Mouse (Mus musculus): ENCODE measurements around the gene Cyp2c23. TPM values are rescaled to one million over a fixed set of nuclear protein-coding genes. Genes with fewer than 3 reads are reported as not detected.

Cyp2c23 gene
- polyA plus RNA-seq, 1 experiment from 2014 or later = not detected

DNA sequence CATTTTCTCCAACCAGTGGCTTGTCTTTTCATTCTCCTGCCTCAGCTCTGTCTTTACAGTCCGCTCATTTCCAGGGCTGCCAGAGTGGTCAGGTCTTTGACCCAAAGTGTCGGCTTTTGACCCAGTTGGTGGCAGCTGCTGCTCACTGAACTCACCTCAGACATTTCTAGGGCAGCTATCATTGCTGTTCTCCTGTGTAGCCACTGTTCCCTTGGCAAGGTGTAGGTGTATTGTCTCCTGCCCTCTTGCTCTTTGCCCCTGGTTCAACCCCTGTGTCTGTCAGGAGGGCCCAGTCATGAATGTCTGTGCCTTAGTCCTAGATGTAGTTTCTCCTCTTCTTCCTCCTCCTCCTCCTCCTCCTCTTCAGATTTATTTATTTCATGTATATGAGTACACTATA is 24.7 kb downstream of the Cyp2c23 start:
- no peaks in the 10 kb centered on the region for H3K36me3 ChIP-seq (ENCODE audit: control insufficient read depth, insufficient read depth, low read length)
- 89% methylated on average over 2 of the region's 2 CpGs for WGBS
- H3K27me3 ChIP-seq (ENCODE audit: control insufficient read depth, insufficient read depth, low read length) = peaks cover 4% of the 10 kb centered on the region; the same call in 1 of the 2 replicates
- no peaks in the 10 kb centered on the region for H3K9me3 ChIP-seq (ENCODE audit: control insufficient read depth, low read length)
- H3K27ac ChIP-seq (replicated peaks in 1 of 2; ENCODE audit: control insufficient read depth in 1 of 2, insufficient read depth in 1 of 2, low read depth in 2 of 2, low read length in 2 of 2) = no peak overlapping the region
- H3K9ac ChIP-seq (ENCODE audit: low read length) = no peak overlapping the region
- H3K4me1 ChIP-seq (ENCODE audit: control insufficient read depth in 2 of 2, insufficient read depth in 2 of 2, low read length in 2 of 2) = no peaks in the 10 kb centered on the region
- no peak overlapping the region for H3K4me3 ChIP-seq (ENCODE audit: control insufficient read depth in 1 of 2, insufficient read depth in 1 of 2, low read depth in 1 of 2, low read length in 2 of 2)
- H3K4me2 ChIP-seq (ENCODE audit: low read length) = no peak overlapping the region
- no peak for ATAC-seq (ENCODE audit: insufficient number of reproducible peaks, insufficient read depth, low FRiP score, low read depth)

DNA sequence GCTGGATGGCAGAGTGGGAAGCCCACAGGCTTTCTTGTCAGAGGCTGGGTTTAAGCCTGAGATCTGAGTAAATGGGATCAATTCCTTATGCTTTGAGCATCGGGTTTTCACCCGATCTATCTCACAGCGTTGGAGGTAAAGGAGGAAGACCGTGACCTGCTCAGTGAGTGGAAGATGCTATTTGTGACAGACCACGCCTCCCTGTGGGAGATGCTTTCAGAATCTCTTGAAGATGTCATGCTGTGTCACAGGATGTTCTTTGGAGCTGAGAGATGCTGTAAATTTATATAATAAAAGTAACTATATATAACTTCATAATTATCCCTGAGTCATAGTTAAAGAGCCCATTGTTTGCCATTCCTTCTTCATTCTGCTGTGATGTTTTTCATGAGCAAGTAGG is 28.3 kb downstream of the Cyp2c23 start:
- H3K4me1 ChIP-seq (ENCODE audit: control insufficient read depth in 2 of 2, insufficient read depth in 2 of 2, low read length in 2 of 2) = no peaks in the 10 kb centered on the region; a peak in 1 of 4 replicates
- no peaks in the 10 kb centered on the region for H3K36me3 ChIP-seq (ENCODE audit: control insufficient read depth, insufficient read depth, low read length)
- no peak overlapping the region for H3K4me3 ChIP-seq (ENCODE audit: control insufficient read depth in 1 of 2, insufficient read depth in 1 of 2, low read depth in 1 of 2, low read length in 2 of 2)
- peaks cover 4% of the 10 kb centered on the region; the same call in 1 of the 2 replicates for H3K27me3 ChIP-seq (ENCODE audit: control insufficient read depth, insufficient read depth, low read length)
- H3K4me2 ChIP-seq (ENCODE audit: low read length) = no peak overlapping the region
- H3K9me3 ChIP-seq (ENCODE audit: control insufficient read depth, low read length) = no peaks in the 10 kb centered on the region
- 64% methylated on average over 5 of the region's 5 CpGs for WGBS
- no peak overlapping the region for H3K9ac ChIP-seq (ENCODE audit: low read length)
- ATAC-seq (ENCODE audit: insufficient number of reproducible peaks, insufficient read depth, low FRiP score, low read depth) = no peak
- no peak overlapping the region for H3K27ac ChIP-seq (replicated peaks in 1 of 2; ENCODE audit: control insufficient read depth in 1 of 2, insufficient read depth in 1 of 2, low read depth in 2 of 2, low read length in 2 of 2)

DNA sequence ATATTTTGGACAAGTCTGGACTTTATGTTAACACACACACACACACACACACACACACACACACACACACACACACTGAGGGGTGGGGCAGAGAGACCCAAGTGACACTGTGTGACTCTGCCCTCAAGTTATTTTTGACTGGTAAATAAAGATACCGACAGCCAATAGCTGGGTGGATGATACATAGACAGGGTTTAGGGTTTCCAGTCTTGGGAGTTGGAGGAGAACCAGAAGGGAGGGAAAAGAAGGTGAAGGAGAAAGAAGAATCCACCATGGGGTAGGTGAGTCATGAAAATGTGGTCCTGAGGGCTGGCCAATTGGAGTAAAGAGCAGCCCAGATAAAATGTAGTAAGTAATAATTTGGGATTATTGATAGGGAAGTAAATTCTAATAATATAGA is 28.9 kb downstream of the Cyp2c23 start:
- H3K4me3 ChIP-seq (ENCODE audit: control insufficient read depth in 1 of 2, insufficient read depth in 1 of 2, low read depth in 1 of 2, low read length in 2 of 2) = no peak overlapping the region
- WGBS = 68% methylated on average over 1 of the region's 1 CpGs
- H3K4me1 ChIP-seq (ENCODE audit: control insufficient read depth in 2 of 2, insufficient read depth in 2 of 2, low read length in 2 of 2) = peaks cover 0 to 4% of the 10 kb centered on the region in 2 experiments; a peak in 3 of 4 replicates
- no peak overlapping the region for H3K27ac ChIP-seq (replicated peaks in 1 of 2; ENCODE audit: control insufficient read depth in 1 of 2, insufficient read depth in 1 of 2, low read depth in 2 of 2, low read length in 2 of 2)
- ATAC-seq (ENCODE audit: insufficient number of reproducible peaks, insufficient read depth, low FRiP score, low read depth) = no peak
- peaks cover 4% of the 10 kb centered on the region; the same call in 1 of the 2 replicates for H3K27me3 ChIP-seq (ENCODE audit: control insufficient read depth, insufficient read depth, low read length)
- no peaks in the 10 kb centered on the region for H3K9me3 ChIP-seq (ENCODE audit: control insufficient read depth, low read length)
- no peak overlapping the region for H3K9ac ChIP-seq (ENCODE audit: low read length)
- H3K36me3 ChIP-seq (ENCODE audit: control insufficient read depth, insufficient read depth, low read length) = no peaks in the 10 kb centered on the region
- no peak overlapping the region for H3K4me2 ChIP-seq (ENCODE audit: low read length)

DNA sequence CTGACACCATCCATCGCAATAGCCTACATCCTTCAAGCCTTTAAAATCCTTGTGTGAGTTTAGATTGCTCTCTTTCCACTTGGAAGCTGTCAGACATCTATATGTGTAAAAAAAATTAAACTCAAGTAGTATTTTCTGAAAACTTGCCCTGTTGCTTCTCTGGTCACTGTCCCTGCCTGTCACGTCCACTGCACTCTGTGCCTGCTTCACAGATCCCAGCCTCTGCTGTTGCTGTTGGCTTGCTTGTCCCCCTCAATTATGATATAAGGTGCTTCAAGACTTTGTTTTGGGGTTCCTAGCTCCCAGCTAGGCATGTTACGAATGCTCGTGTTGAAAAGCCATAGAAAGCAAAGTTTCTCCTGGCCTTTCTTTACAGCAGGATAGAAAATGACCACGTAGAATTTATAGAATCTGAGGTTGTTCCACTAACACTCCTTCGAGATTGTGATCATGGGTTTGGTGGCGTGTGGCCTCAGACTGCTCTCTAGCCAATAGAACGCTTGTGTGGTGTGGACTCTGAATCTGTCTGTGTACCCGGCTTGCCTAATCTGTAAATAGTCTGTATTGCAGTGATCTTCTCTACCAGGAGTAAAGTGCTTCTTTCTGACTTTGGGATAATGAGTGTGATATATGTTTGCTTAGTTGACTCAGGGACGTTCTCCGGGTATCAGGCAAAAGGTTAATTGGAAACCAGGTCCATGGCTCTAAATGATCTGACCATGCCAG is 30.0 kb downstream of the Cyp2c23 start:
- ATAC-seq (ENCODE audit: insufficient number of reproducible peaks, insufficient read depth, low FRiP score, low read depth) = no peak
- Histone ChIP-seq H3K9me3 (ENCODE audit: control insufficient read depth, low read length) (no peaks in the 10 kb centered on the region), H3K27ac (replicated peaks in 1 of 2; ENCODE audit: control insufficient read depth in 1 of 2, insufficient read depth in 1 of 2, low read depth in 2 of 2, low read length in 2 of 2) (no peak overlapping the region), H3K4me2 (ENCODE audit: low read length) (no peak overlapping the region), H3K9ac (ENCODE audit: low read length) (no peak overlapping the region), H3K27me3 (ENCODE audit: control insufficient read depth, insufficient read depth, low read length) (peaks cover 4% of the 10 kb centered on the region; the same call in 1 of the 2 replicates), H3K36me3 (ENCODE audit: control insufficient read depth, insufficient read depth, low read length) (no peaks in the 10 kb centered on the region), H3K4me3 (ENCODE audit: control insufficient read depth in 1 of 2, insufficient read depth in 1 of 2, low read depth in 1 of 2, low read length in 2 of 2) (no peak overlapping the region), H3K4me1 (ENCODE audit: control insufficient read depth in 2 of 2, insufficient read depth in 2 of 2, low read length in 2 of 2) (peaks cover 5 to 8% of the 10 kb centered on the region in 2 experiments; a peak in 3 of 4 replicates)
- 84% methylated on average over 11 of the region's 11 CpGs for WGBS

DNA sequence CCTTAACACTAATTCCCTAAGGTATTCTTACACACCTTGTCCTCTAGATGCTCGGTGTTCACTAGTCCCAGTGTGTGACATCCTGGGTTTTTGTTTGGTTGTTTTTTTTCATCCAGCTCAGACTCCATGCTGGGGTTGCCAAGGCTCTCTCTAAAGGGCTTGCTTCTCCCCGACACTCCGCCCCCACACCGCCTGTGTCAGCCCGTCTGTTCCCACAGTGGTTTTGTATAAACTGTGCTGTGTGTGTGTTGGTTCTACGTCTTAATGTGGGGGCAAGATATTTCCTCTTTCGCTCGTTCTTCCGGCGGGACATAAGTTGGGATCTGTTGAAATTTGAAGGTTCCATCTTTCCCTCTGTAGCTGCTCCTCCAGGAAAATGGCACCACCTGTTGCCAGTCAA is 30.9 kb downstream of the Cyp2c23 start:
- no peaks in the 10 kb centered on the region for H3K9me3 ChIP-seq (ENCODE audit: control insufficient read depth, low read length)
- 77% methylated on average over 10 of the region's 10 CpGs for WGBS
- peaks cover 5 to 8% of the 10 kb centered on the region in 2 experiments; a peak in 3 of 4 replicates for H3K4me1 ChIP-seq (ENCODE audit: control insufficient read depth in 2 of 2, insufficient read depth in 2 of 2, low read length in 2 of 2)
- H3K27me3 ChIP-seq (ENCODE audit: control insufficient read depth, insufficient read depth, low read length) = peaks cover 4% of the 10 kb centered on the region; the same call in 1 of the 2 replicates
- no peak overlapping the region for H3K4me2 ChIP-seq (ENCODE audit: low read length)
- no peak overlapping the region for H3K9ac ChIP-seq (ENCODE audit: low read length)
- no peak overlapping the region for H3K27ac ChIP-seq (replicated peaks in 1 of 2; ENCODE audit: control insufficient read depth in 1 of 2, insufficient read depth in 1 of 2, low read depth in 2 of 2, low read length in 2 of 2)
- no peaks in the 10 kb centered on the region for H3K36me3 ChIP-seq (ENCODE audit: control insufficient read depth, insufficient read depth, low read length)
- ATAC-seq (ENCODE audit: insufficient number of reproducible peaks, insufficient read depth, low FRiP score, low read depth) = no peak
- H3K4me3 ChIP-seq (ENCODE audit: control insufficient read depth in 1 of 2, insufficient read depth in 1 of 2, low read depth in 1 of 2, low read length in 2 of 2) = no peak overlapping the region

DNA sequence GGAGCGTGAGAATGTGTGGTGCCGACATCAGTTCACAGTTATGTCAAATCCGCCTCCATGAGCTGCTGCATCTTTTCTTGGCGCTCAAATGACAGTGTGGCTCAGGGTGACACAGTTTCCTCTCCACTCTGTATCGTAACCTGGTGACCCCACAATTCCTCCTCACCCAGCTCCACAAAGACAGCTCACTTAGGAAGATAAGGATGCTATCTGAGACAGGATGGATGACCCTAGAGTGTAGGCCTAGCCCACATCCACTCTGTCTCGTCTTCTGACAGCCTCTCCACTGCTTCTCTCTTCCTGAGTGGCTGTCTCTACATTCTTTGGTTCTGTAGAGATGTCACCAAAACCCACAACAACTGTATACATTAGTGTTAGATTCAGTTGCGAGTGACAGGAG is 33.6 kb downstream of the Cyp2c23 start:
- H3K9ac ChIP-seq (ENCODE audit: low read length) = no peak overlapping the region
- no peak overlapping the region for H3K4me2 ChIP-seq (ENCODE audit: low read length)
- H3K4me3 ChIP-seq (ENCODE audit: control insufficient read depth in 1 of 2, insufficient read depth in 1 of 2, low read depth in 1 of 2, low read length in 2 of 2) = no peak overlapping the region
- no peak overlapping the region for H3K27ac ChIP-seq (replicated peaks in 1 of 2; ENCODE audit: control insufficient read depth in 1 of 2, insufficient read depth in 1 of 2, low read depth in 2 of 2, low read length in 2 of 2)
- no peaks in the 10 kb centered on the region for H3K9me3 ChIP-seq (ENCODE audit: control insufficient read depth, low read length)
- H3K4me1 ChIP-seq (ENCODE audit: control insufficient read depth in 2 of 2, insufficient read depth in 2 of 2, low read length in 2 of 2) = peaks cover 5 to 8% of the 10 kb centered on the region in 2 experiments; a peak in 3 of 4 replicates
- 19% methylated on average over 7 of the region's 7 CpGs for WGBS
- no peaks in the 10 kb centered on the region for H3K36me3 ChIP-seq (ENCODE audit: control insufficient read depth, insufficient read depth, low read length)
- ATAC-seq (ENCODE audit: insufficient number of reproducible peaks, insufficient read depth, low FRiP score, low read depth) = peak; percentile 21; the same call in 1 of the 2 replicates
- no peaks in the 10 kb centered on the region for H3K27me3 ChIP-seq (ENCODE audit: control insufficient read depth, insufficient read depth, low read length)

DNA sequence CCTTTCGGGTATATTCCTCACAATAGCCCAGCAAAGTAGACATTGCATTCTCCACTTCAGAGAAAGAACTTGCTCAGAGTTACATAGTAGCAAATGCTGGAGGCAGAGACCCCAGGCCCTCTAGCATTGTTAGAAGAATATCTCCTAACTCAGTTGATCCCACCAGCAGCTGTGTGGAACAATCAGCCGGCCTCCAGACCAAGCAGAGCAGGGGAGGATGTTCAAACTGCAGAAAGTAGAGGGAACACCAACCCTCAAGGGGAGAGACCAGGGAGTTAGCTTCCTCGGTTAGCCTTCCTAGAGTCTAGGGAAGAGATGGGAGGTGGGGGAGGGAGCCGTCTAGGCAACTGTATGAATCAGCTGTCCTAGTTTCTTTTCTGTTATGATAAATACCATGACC is 36.5 kb downstream of the Cyp2c23 start:
- no peaks in the 10 kb centered on the region for H3K9me3 ChIP-seq (ENCODE audit: control insufficient read depth, low read length)
- H3K36me3 ChIP-seq (ENCODE audit: control insufficient read depth, insufficient read depth, low read length) = no peaks in the 10 kb centered on the region
- H3K4me2 ChIP-seq (ENCODE audit: low read length) = no peak overlapping the region
- H3K4me1 ChIP-seq (ENCODE audit: control insufficient read depth in 2 of 2, insufficient read depth in 2 of 2, low read length in 2 of 2) = peaks cover 5 to 8% of the 10 kb centered on the region in 2 experiments; a peak in 3 of 4 replicates
- no peak overlapping the region for H3K27ac ChIP-seq (replicated peaks in 1 of 2; ENCODE audit: control insufficient read depth in 1 of 2, insufficient read depth in 1 of 2, low read depth in 2 of 2, low read length in 2 of 2)
- H3K27me3 ChIP-seq (ENCODE audit: control insufficient read depth, insufficient read depth, low read length) = no peaks in the 10 kb centered on the region
- H3K9ac ChIP-seq (ENCODE audit: low read length) = no peak overlapping the region
- H3K4me3 ChIP-seq (ENCODE audit: control insufficient read depth in 1 of 2, insufficient read depth in 1 of 2, low read depth in 1 of 2, low read length in 2 of 2) = no peak overlapping the region
- WGBS = 54% methylated on average over 4 of the region's 4 CpGs
- no peak for ATAC-seq (ENCODE audit: insufficient number of reproducible peaks, insufficient read depth, low FRiP score, low read depth)
